Mouse (Mus musculus) lung, postnatal 0 days (tissue): ENCODE results near the gene Ftsj1. TPM values are rescaled to one million over a fixed set of nuclear protein-coding genes. Genes with fewer than 3 reads are reported as not detected.
A peak's percentile ranks its signal among the peaks of the same experiment; 100 is the strongest.

Experiments
- ATAC-seq: fragments of 200-750 bp; cut with Nextera tagmentation; 2 replicates; pipeline ENCODE4 v1.8.0; 2017; ENCODE audit warnings: moderate library complexity
- DNase-seq: peaks from one replicate; pipeline ENCODE4 v3.0.0-alpha.2; 2016; ENCODE audit warnings: low spot score
- H3K27ac ChIP-seq: fragments of 300-500 bp; sonication (generic); 2 replicates; pipeline ENCODE4 v1.5.1; 2014; ENCODE audit warnings: antibody characterized with exemption, mild to moderate bottlenecking, low read length, mixed read lengths
- H3K27me3 ChIP-seq: fragments of 300-500 bp; sonication (generic); replicated peaks from 2 replicates; pipeline ENCODE4 v1.6.1; 2014; ENCODE audit warnings: low read length, mixed read lengths; ENCODE audit not compliant: insufficient read depth
- H3K36me3 ChIP-seq: fragments of 300-500 bp; sonication (generic); 2 replicates; pipeline ENCODE4 v1.6.1; 2014; ENCODE audit warnings: low read length, mixed read lengths; ENCODE audit not compliant: insufficient read depth
- H3K4me1 ChIP-seq: fragments of 300-500 bp; sonication (generic); 2 replicates; pipeline ENCODE4 v1.6.1; 2014; ENCODE audit warnings: antibody characterized with exemption, low read depth, low read length, mixed read lengths; ENCODE audit not compliant: insufficient read depth
- H3K4me2 ChIP-seq: fragments of 300-500 bp; sonication (generic); replicated peaks from 2 replicates; pipeline ENCODE4 v1.6.1; 2014; ENCODE audit warnings: low read depth, mild to moderate bottlenecking, low read length, moderate library complexity, mixed read lengths
- H3K4me3 ChIP-seq: fragments of 300-500 bp; sonication (generic); 2 replicates; pipeline ENCODE4 v1.5.1; 2014; ENCODE audit warnings: low read depth, low read length
- H3K9ac ChIP-seq: fragments of 300-500 bp; sonication (generic); replicated peaks from 2 replicates; pipeline ENCODE4 v1.6.1; 2014; ENCODE audit warnings: low read depth, mild to moderate bottlenecking
- H3K9me3 ChIP-seq: fragments of 300-500 bp; sonication (generic); 2 replicates; pipeline ENCODE4 v1.6.1; 2016; ENCODE audit warnings: low read length, mixed read lengths
- CTCF ChIP-seq: IDR thresholded peaks from 2 replicates; pipeline ENCODE4 v1.5.1; 2016; ENCODE audit warnings: antibody characterized with exemption, mild to moderate bottlenecking
- EP300 ChIP-seq: IDR thresholded peaks from 2 replicates; pipeline ENCODE4 v1.6.1; 2016; ENCODE audit warnings: antibody characterized with exemption, mild to moderate bottlenecking, control low read depth
- WGBS: fragments of 180-500 bp; shearing (Covaris S2); extraction: QIAGEN DNeasy Blood & Tissue Kit; methylation state at CpG from one replicate; pipeline ENCODE4 v1.1.7; 2014; 5-methylcytosine and 5-hydroxymethylcytosine counted together
- polyA plus RNA-seq: library from polyadenylated mRNA; unstranded; fragments of >200 nt; fragmentation: Nextera tagmentation; extraction: Ambion mirVana; gene quantifications from 2 replicates; pipeline ENCODE4 v1.2.1, GENCODE M21; 2015

Ftsj1 gene
- 24.2 and 26.5 TPM in 2 replicates for polyA plus RNA-seq

DNA sequence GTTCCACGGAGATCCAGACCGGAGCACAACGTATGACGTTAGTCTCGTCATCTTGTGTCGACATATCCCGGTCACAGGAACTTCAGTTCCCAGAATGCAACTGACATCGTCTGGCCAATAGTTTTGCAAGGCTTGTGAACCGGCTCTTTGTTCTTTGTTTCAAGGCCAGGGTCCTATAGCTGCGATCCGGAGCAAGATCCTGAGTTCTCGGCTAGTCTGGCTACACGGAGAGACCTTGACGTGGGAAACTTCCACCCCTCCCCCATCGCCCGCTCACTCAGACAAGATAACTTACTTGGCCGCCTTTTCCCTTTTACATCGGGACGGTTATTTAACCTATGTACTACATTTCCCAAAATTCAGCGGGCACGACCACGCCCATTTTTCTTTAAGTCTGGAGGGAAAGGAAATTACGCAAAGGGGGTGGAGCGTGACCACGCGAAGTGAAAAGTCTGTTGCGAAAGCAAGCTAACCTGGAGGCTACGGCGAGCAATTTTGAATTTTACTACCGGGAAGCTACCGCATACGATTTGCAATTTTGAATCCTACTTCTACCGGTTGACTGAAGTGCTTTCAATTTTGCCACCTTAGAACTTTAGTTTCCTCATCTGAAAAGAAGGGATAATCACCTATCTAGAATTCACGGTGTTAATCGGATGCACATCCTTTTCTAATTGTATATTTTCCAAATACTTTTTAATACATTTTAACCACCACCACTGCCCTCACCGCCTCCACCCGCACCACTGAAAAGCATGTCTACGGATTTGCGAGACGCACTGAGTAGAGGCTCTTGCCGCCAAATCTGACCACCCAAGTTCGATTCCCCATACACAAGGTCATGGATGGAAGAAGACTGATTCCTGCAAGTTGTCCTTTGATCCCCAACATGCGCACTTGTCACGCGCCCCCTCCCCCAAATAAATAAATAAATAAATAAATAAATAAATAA lies at the start of gene Ftsj1:
Gene Ftsj1, minus strand, starts transcription at position 73 of the 952 bp plus-strand sequence.
- Histone ChIP-seq H3K4me1 (no peaks in the 10 kb centered on the region), H3K27ac (peak within 1 kb of the TSS; percentile 57; the same call in 1 of the 2 replicates), H3K9me3 (no peaks in the 10 kb centered on the region), H3K27me3 (no peaks in the 10 kb centered on the region), H3K4me2 (peak within 1 kb of the TSS; percentile 55), H3K9ac (peak within 1 kb of the TSS; percentile 50), H3K36me3 (no peaks in the 10 kb centered on the region), H3K4me3 (peak within 1 kb of the TSS; percentile 51)
- TF ChIP-seq CTCF (no peak), EP300 (0 out of 2 replicates have a peak, but pooled peaks have one; percentile 51)
- DNase-seq: peak; percentile 95
- ATAC-seq: peak; percentile 93
- WGBS: 13% methylated on average over 45 of the region's 45 CpGs

DNA sequence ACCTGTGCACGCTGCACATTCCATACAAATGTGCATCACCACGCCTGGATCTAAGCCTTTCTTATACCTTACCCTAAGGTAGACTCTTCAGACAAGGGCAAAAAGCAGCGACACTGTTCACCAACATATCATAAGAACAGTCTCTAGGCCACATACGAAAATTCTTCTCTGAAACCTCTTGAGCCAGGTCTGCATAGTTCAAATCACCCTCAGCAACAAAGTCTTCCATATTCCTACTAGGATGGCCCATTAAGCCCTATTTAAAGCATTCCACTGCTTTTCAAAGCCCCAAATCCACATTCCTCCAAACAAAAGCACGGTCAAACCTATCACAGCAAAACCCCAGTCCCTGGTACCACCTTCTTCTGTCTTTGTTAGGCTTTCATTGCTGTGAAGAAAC lies 36.4 kb upstream of the Ftsj1 start:
- Histone ChIP-seq H3K27ac (no peak overlapping the region), H3K4me2 (no peak overlapping the region), H3K36me3 (no peaks in the 10 kb centered on the region), H3K27me3 (no peaks in the 10 kb centered on the region), H3K9me3 (no peaks in the 10 kb centered on the region), H3K9ac (no peak overlapping the region), H3K4me1 (no peaks in the 10 kb centered on the region), H3K4me3 (no peak overlapping the region)
- DNase-seq (no peak), ATAC-seq (no peak)
- TF ChIP-seq EP300 (no peak), CTCF (no peak)
- WGBS: 74% methylated on average over 5 of the region's 5 CpGs

DNA sequence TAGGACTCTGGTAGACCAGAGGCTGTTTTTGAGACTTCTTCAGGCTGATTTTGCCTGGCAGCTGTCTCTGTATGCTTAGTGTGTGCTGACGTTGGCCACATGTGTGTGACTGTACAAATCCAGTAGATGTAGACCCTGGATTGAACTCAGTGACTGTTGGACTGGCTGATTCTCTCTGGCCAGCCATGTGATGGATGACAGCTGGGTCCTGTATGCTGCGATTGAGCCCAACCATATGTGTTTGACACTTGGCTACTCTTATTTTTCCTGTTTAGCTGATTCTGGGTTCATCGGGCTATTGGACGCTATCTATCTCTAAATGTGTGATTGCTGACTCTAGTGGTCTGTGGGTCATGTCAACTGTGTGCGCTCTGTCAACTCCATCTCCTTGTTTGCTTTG lies 21.9 kb upstream of the Ftsj1 start:
- WGBS: 51% methylated on average over 5 of the region's 5 CpGs
- TF ChIP-seq EP300: peak; percentile 48; the same call in 1 of the 2 replicates
- no peak for TF ChIP-seq CTCF
- Histone ChIP-seq H3K27me3 (no peaks in the 10 kb centered on the region), H3K4me3 (no peak overlapping the region), H3K4me2 (peak overlapping the region; percentile 42; the same call in 1 of the 2 replicates), H3K27ac (no peak overlapping the region), H3K9ac (no peak overlapping the region), H3K4me1 (no peaks in the 10 kb centered on the region), H3K36me3 (no peaks in the 10 kb centered on the region), H3K9me3 (no peaks in the 10 kb centered on the region)
- ATAC-seq (peak; percentile 96), DNase-seq (peak; percentile 75)

DNA sequence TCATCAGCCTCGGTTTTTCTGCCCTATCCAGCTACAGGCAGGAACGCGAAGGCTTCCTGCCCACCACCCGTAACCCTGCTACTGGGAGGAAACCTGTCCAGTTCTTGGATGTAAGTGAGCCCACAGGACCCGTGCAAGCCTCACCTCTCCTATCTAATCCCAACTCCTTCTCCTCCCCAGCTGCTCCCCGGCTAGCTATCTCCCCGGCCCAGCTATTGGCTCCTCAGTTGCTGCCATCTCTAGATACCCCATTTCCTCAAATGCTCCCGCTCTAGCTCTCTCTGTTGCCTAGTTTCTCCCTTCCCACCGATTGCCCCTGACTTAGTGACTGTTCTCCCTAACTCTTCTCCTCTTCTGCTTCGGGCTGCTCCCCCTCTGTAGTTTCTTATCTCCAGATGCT lies 19.8 kb upstream of the Ftsj1 start:
- no peaks in the 10 kb centered on the region for H3K9me3 ChIP-seq
- no peaks in the 10 kb centered on the region for H3K27me3 ChIP-seq
- WGBS: 15% methylated on average over 8 of the region's 10 CpGs
- no peaks in the 10 kb centered on the region for H3K36me3 ChIP-seq
- TF ChIP-seq EP300 (no peak), CTCF (no peak)
- peak overlapping the region; percentile 42 for H3K4me2 ChIP-seq
- no peak for ATAC-seq
- H3K9ac ChIP-seq: no peak overlapping the region; the same call in 1 of the 2 replicates
- no peak for DNase-seq
- H3K4me1 ChIP-seq: no peaks in the 10 kb centered on the region
- H3K27ac ChIP-seq: peak overlapping the region; percentile 32; the same call in 1 of the 2 replicates
- peak overlapping the region; percentile 29 for H3K4me3 ChIP-seq

DNA sequence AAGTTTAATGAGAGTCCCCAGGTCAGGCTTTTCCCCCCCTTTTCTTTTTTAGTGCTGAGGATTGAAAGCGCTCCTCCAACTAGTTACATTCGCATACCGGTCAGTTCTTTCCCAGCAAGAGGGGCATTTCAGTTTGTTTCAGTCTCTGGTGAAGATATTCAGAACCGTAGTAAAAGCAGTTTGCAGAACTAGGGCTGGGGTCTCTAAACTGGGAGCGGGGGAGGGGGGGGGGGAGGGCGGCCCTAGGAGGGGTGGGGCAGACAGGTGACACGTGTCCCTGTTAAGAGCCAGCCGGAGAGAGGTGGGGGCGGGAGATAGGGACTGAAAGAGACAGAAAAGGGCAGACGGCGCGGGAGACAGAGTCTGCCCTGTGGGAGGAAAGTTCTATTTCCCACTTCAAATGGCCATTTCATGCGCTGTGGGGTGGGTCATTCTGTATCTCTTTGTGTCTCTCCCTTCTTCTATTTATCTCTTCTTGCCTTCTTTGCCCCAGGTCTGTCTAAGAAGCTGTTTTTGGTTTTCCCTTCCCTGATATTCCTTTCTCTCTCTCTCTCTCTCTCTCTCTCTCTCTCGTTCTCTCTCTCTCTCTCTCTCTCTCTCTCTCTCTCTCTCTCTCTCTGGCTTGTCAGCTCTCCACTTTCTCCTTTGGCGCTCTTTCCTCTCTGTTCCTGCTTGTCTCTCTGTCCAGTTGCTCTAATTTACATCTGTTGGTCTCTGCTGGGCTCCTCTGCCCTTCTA lies 19.0 kb upstream of the Ftsj1 start, which contains the start of gene Slc38a5:
Gene Slc38a5, plus strand, starts transcription at position 51 of the 738 bp plus-strand sequence.
- Histone ChIP-seq H3K9me3 (no peaks in the 10 kb centered on the region), H3K4me2 (peak within 1 kb of the TSS; percentile 42), H3K9ac (no peak within 1 kb of the TSS; the same call in 1 of the 2 replicates), H3K27me3 (no peaks in the 10 kb centered on the region), H3K27ac (peak within 1 kb of the TSS; percentile 32), H3K36me3 (no peaks in the 10 kb centered on the region), H3K4me3 (peak within 1 kb of the TSS; percentile 29), H3K4me1 (no peaks in the 10 kb centered on the region)
- 12% methylated on average over 9 of the region's 15 CpGs for WGBS
- no peak for TF ChIP-seq CTCF
- no peak for TF ChIP-seq EP300
- no peak for DNase-seq
- ATAC-seq: no peak

DNA sequence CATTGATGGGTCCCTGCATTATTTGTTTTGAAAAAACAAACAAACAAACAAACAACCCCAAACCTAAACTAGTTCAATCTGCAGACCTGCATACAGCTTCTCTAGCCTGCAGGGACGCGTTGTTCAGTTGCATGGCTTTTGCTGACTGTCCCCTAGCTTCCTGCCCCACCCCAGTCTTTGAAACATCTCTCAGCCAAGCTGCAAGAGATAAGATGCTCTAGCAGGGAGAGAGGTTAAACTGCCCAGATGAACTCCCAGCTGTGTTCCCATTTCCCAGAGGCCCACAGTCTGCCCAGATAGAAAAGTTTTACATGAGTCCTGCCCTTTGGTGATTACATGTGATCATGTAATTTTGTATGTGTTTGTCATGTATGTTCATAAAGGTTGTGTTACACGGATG lies 12.0 kb upstream of the Ftsj1 start:
- H3K9ac ChIP-seq: no peak overlapping the region
- H3K4me1 ChIP-seq: no peaks in the 10 kb centered on the region
- no peak for DNase-seq
- H3K4me3 ChIP-seq: no peak overlapping the region
- H3K27ac ChIP-seq: no peak overlapping the region
- no peaks in the 10 kb centered on the region for H3K9me3 ChIP-seq
- 82% methylated on average over 3 of the region's 3 CpGs for WGBS
- no peak overlapping the region for H3K4me2 ChIP-seq
- ATAC-seq: no peak
- no peaks in the 10 kb centered on the region for H3K27me3 ChIP-seq
- H3K36me3 ChIP-seq: no peaks in the 10 kb centered on the region
- TF ChIP-seq EP300: no peak
- TF ChIP-seq CTCF: no peak
